Mouse (Mus musculus): Measurements from ENCODE around the gene Atp5h. TPM values are rescaled to one million over a fixed set of nuclear protein-coding genes. Genes with fewer than 3 reads are reported as not detected.
A peak's percentile ranks its signal among the peaks of the same experiment; 100 is the strongest.

Atp5h gene
- polyA plus RNA-seq, 1 experiment from 2014 or later: 943 TPM

GRCm38 (mm10) chr11:115447321-115447885 is 27.6 kb upstream of the Atp5h start:
- no peak overlapping the region for H3K27ac ChIP-seq (replicated peaks; ENCODE audit: low read depth, low read length)
- H3K4me2 ChIP-seq (ENCODE audit: low read depth, low read length): no peak overlapping the region
- H3K4me3 ChIP-seq (ENCODE audit: low read depth, low read length): no peak overlapping the region
- H3K4me1 ChIP-seq (ENCODE audit: control insufficient read depth, insufficient read depth, low read length): no peaks in the 10 kb centered on the region
- WGBS: 78% methylated on average over 11 of the region's 11 CpGs
- H3K9me3 ChIP-seq (ENCODE audit: control insufficient read depth, low read length): no peaks in the 10 kb centered on the region
- H3K36me3 ChIP-seq (ENCODE audit: control insufficient read depth, insufficient read depth, low read length): no peaks in the 10 kb centered on the region
- no peaks in the 10 kb centered on the region for H3K27me3 ChIP-seq (replicated peaks; ENCODE audit: control insufficient read depth, insufficient read depth, low read length)
- DNase-seq (ENCODE audit: low spot score) (no peak), ATAC-seq (ENCODE audit: low read depth) (no peak)
- H3K9ac ChIP-seq (ENCODE audit: low read depth, low read length): no peak overlapping the region

GRCm38 (mm10) chr11:115446906-115447305 is 27.1 kb upstream of the Atp5h start:
- H3K4me3 ChIP-seq (ENCODE audit: low read depth, low read length): no peak overlapping the region
- no peaks in the 10 kb centered on the region for H3K36me3 ChIP-seq (ENCODE audit: control insufficient read depth, insufficient read depth, low read length)
- H3K9ac ChIP-seq (ENCODE audit: low read depth, low read length): no peak overlapping the region
- no peaks in the 10 kb centered on the region for H3K9me3 ChIP-seq (ENCODE audit: control insufficient read depth, low read length)
- no peak overlapping the region for H3K4me2 ChIP-seq (ENCODE audit: low read depth, low read length)
- H3K27me3 ChIP-seq (replicated peaks; ENCODE audit: control insufficient read depth, insufficient read depth, low read length): no peaks in the 10 kb centered on the region
- H3K27ac ChIP-seq (replicated peaks; ENCODE audit: low read depth, low read length): no peak overlapping the region
- no peaks in the 10 kb centered on the region for H3K4me1 ChIP-seq (ENCODE audit: control insufficient read depth, insufficient read depth, low read length)
- DNase-seq (ENCODE audit: low spot score) (no peak), ATAC-seq (ENCODE audit: low read depth) (no peak)
- 53% methylated on average over 3 of the region's 3 CpGs for WGBS

GRCm38 (mm10) chr11:115441417-115441816 is 21.7 kb upstream of the Atp5h start:
- Histone ChIP-seq H3K4me1 (ENCODE audit: control insufficient read depth, insufficient read depth, low read length) (no peaks in the 10 kb centered on the region), H3K27ac (replicated peaks; ENCODE audit: low read depth, low read length) (no peak overlapping the region), H3K9me3 (ENCODE audit: control insufficient read depth, low read length) (0 out of 2 replicates have a peak, but pooled peaks cover 7% of the 10 kb centered on the region), H3K4me3 (ENCODE audit: low read depth, low read length) (no peak overlapping the region), H3K36me3 (ENCODE audit: control insufficient read depth, insufficient read depth, low read length) (no peaks in the 10 kb centered on the region), H3K9ac (ENCODE audit: low read depth, low read length) (no peak overlapping the region), H3K27me3 (replicated peaks; ENCODE audit: control insufficient read depth, insufficient read depth, low read length) (no peaks in the 10 kb centered on the region), H3K4me2 (ENCODE audit: low read depth, low read length) (no peak overlapping the region)
- peak; percentile 13 for DNase-seq (ENCODE audit: low spot score)
- WGBS: 44% methylated on average over 15 of the region's 15 CpGs
- ATAC-seq (ENCODE audit: low read depth): no peak

GRCm38 (mm10) chr11:115439906-115440595 is 20.3 kb upstream of the Atp5h start, which contains the start of gene Trim80:
TSS of gene Trim80 (plus strand) at chr11:115440545.
- Histone ChIP-seq H3K27ac (replicated peaks; ENCODE audit: low read depth, low read length) (no peak within 1 kb of the TSS), H3K4me2 (ENCODE audit: low read depth, low read length) (no peak within 1 kb of the TSS), H3K9me3 (ENCODE audit: control insufficient read depth, low read length) (0 out of 2 replicates have a peak, but pooled peaks cover 7% of the 10 kb centered on the region), H3K36me3 (ENCODE audit: control insufficient read depth, insufficient read depth, low read length) (no peaks in the 10 kb centered on the region), H3K4me1 (ENCODE audit: control insufficient read depth, insufficient read depth, low read length) (no peaks in the 10 kb centered on the region), H3K4me3 (ENCODE audit: low read depth, low read length) (no peak within 1 kb of the TSS), H3K27me3 (replicated peaks; ENCODE audit: control insufficient read depth, insufficient read depth, low read length) (no peaks in the 10 kb centered on the region), H3K9ac (ENCODE audit: low read depth, low read length) (no peak within 1 kb of the TSS)
- 94% methylated on average over 9 of the region's 9 CpGs for WGBS
- DNase-seq (ENCODE audit: low spot score) (no peak), ATAC-seq (ENCODE audit: low read depth) (no peak)

GRCm38 (mm10) chr11:115439326-115439725 is 19.6 kb upstream of the Atp5h start:
- no peaks in the 10 kb centered on the region for H3K36me3 ChIP-seq (ENCODE audit: control insufficient read depth, insufficient read depth, low read length)
- 74% methylated on average over 3 of the region's 3 CpGs for WGBS
- no peak overlapping the region for H3K27ac ChIP-seq (replicated peaks; ENCODE audit: low read depth, low read length)
- H3K4me2 ChIP-seq (ENCODE audit: low read depth, low read length): no peak overlapping the region
- DNase-seq (ENCODE audit: low spot score) (no peak), ATAC-seq (ENCODE audit: low read depth) (no peak)
- H3K9ac ChIP-seq (ENCODE audit: low read depth, low read length): no peak overlapping the region
- H3K27me3 ChIP-seq (replicated peaks; ENCODE audit: control insufficient read depth, insufficient read depth, low read length): no peaks in the 10 kb centered on the region
- no peak overlapping the region for H3K4me3 ChIP-seq (ENCODE audit: low read depth, low read length)
- 0 out of 2 replicates have a peak, but pooled peaks cover 7% of the 10 kb centered on the region for H3K9me3 ChIP-seq (ENCODE audit: control insufficient read depth, low read length)
- no peaks in the 10 kb centered on the region for H3K4me1 ChIP-seq (ENCODE audit: control insufficient read depth, insufficient read depth, low read length)

GRCm38 (mm10) chr11:115437571-115438122 is 17.9 kb upstream of the Atp5h start:
- Histone ChIP-seq H3K9me3 (ENCODE audit: control insufficient read depth, low read length) (0 out of 2 replicates have a peak, but pooled peaks cover 7% of the 10 kb centered on the region), H3K4me1 (ENCODE audit: control insufficient read depth, insufficient read depth, low read length) (no peaks in the 10 kb centered on the region), H3K27ac (replicated peaks; ENCODE audit: low read depth, low read length) (no peak overlapping the region), H3K27me3 (replicated peaks; ENCODE audit: control insufficient read depth, insufficient read depth, low read length) (no peaks in the 10 kb centered on the region), H3K36me3 (ENCODE audit: control insufficient read depth, insufficient read depth, low read length) (no peaks in the 10 kb centered on the region), H3K4me2 (ENCODE audit: low read depth, low read length) (no peak overlapping the region), H3K4me3 (ENCODE audit: low read depth, low read length) (no peak overlapping the region), H3K9ac (ENCODE audit: low read depth, low read length) (no peak overlapping the region)
- DNase-seq (ENCODE audit: low spot score) (no peak), ATAC-seq (ENCODE audit: low read depth) (no peak)
- WGBS: 69% methylated on average over 5 of the region's 5 CpGs

GRCm38 (mm10) chr11:115435596-115436337 is 16.0 kb upstream of the Atp5h start:
- Histone ChIP-seq H3K36me3 (ENCODE audit: control insufficient read depth, insufficient read depth, low read length) (peaks cover 14% of the 10 kb centered on the region), H3K9me3 (ENCODE audit: control insufficient read depth, low read length) (0 out of 2 replicates have a peak, but pooled peaks cover 7% of the 10 kb centered on the region), H3K4me3 (ENCODE audit: low read depth, low read length) (peak overlapping the region; percentile 33), H3K9ac (ENCODE audit: low read depth, low read length) (peak overlapping the region; percentile 26), H3K4me1 (ENCODE audit: control insufficient read depth, insufficient read depth, low read length) (no peaks in the 10 kb centered on the region), H3K27me3 (replicated peaks; ENCODE audit: control insufficient read depth, insufficient read depth, low read length) (no peaks in the 10 kb centered on the region), H3K27ac (replicated peaks; ENCODE audit: low read depth, low read length) (no peak overlapping the region; the same call in 1 of the 2 replicates), H3K4me2 (ENCODE audit: low read depth, low read length) (peak overlapping the region; percentile 61)
- WGBS: 4% methylated on average over 31 of the region's 31 CpGs
- DNase-seq (ENCODE audit: low spot score) (peak; percentile 63), ATAC-seq (ENCODE audit: low read depth) (peak; percentile 45; the same call in 1 of the 2 replicates)

- no peaks in the 10 kb centered on the region for H3K4me1 ChIP-seq (ENCODE audit: control insufficient read depth, insufficient read depth, low read length)
- 82% methylated on average over 6 of the region's 6 CpGs for WGBS
- no peak for DNase-seq (ENCODE audit: low spot score)
- no peak overlapping the region for H3K9ac ChIP-seq (ENCODE audit: low read depth, low read length)
- ATAC-seq (ENCODE audit: low read depth): no peak
- peaks cover 31% of the 10 kb centered on the region for H3K36me3 ChIP-seq (ENCODE audit: control insufficient read depth, insufficient read depth, low read length)
- H3K27ac ChIP-seq (replicated peaks; ENCODE audit: low read depth, low read length): no peak overlapping the region
- no peaks in the 10 kb centered on the region for H3K9me3 ChIP-seq (ENCODE audit: control insufficient read depth, low read length)
- H3K27me3 ChIP-seq (replicated peaks; ENCODE audit: control insufficient read depth, insufficient read depth, low read length): no peaks in the 10 kb centered on the region
- H3K4me2 ChIP-seq (ENCODE audit: low read depth, low read length): no peak overlapping the region
- H3K4me3 ChIP-seq (ENCODE audit: low read depth, low read length): no peak overlapping the region
Observed at GRCm38 (mm10) chr11:115433342-115433741, 13.6 kb upstream of the Atp5h start.

Data from embryonic facial prominence, embryonic 14.5 days (tissue).